Mouse (Mus musculus): ENCODE results near the gene Tyw3. TPM values are rescaled to one million over a fixed set of nuclear protein-coding genes. Genes with fewer than 3 reads are reported as not detected.
A peak's percentile ranks its signal among the peaks of the same experiment; 100 is the strongest.

The Tyw3 gene
- polyA plus RNA-seq, 1 experiment, result 2.9 TPM

DNA sequence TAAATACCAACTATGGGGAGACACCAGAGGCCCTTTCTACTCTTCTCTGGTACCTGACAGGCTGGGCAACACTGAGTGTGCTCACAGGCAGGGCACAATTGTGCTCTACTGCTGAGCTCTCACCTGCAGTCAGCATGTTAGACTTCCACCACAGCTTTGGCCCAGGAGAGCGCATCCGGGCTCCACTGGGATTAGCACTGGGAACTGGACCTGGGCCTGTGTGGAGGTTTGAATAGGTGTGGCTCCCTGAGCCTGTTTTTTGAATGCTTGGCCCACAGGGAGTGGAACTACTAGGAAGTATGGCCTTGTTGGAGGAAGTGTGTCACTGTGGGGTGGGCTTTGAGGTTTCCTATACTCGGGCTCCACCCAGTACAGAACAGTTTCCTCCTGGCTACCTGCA lies 5.3 kb downstream of the Tyw3 start:
- Histone ChIP-seq H3ac (ENCODE audit: control insufficient read depth, insufficient read length) (no peak overlapping the region), H3K4me2 (ENCODE audit: low read depth) (no peak overlapping the region), H3K4me3 (no peak overlapping the region), H3K36me3 (ENCODE audit: control insufficient read depth, insufficient read depth) (no peaks in the 10 kb centered on the region), H3K27me3 (ENCODE audit: control insufficient read depth, insufficient read depth, insufficient read length) (no peaks in the 10 kb centered on the region), H3K79me2 (ENCODE audit: control insufficient read depth, insufficient read depth) (no peaks in the 10 kb centered on the region)
- TF ChIP-seq USF1 (IDR thresholded peaks at IDR 0.05; ENCODE audit: low read depth) (no peak), REST (IDR thresholded peaks at IDR 0.05; ENCODE audit: insufficient read depth, insufficient read length) (no peak), POLR2AphosphoS2 (IDR thresholded peaks at IDR 0.05; ENCODE audit: insufficient read length, low read depth) (no peak), E2F4 (IDR thresholded peaks at IDR 0.05; ENCODE audit: insufficient read depth) (no peak), SRF (IDR thresholded peaks at IDR 0.05; ENCODE audit: control insufficient read depth, insufficient read length, low read depth) (no peak), CEBPB (IDR thresholded peaks at IDR 0.05; ENCODE audit: insufficient read depth, poor library complexity, severe bottlenecking) (no peak), TCF12 (IDR thresholded peaks at IDR 0.05; ENCODE audit: insufficient read depth, poor library complexity, severe bottlenecking) (no peak), MAX (IDR thresholded peaks at IDR 0.05; ENCODE audit: low read depth) (no peak), POLR2A (IDR thresholded peaks at IDR 0.05; ENCODE audit: insufficient read length, low read depth) (no peak), MYOG (IDR thresholded peaks at IDR 0.05; ENCODE audit: control insufficient read depth in 1 of 3, insufficient read depth in 1 of 3, insufficient read length in 2 of 3, low read depth in 2 of 3) (no peak), TCF3 (IDR thresholded peaks at IDR 0.05; ENCODE audit: insufficient read length, low read depth) (no peak), MYOD1 (IDR thresholded peaks at IDR 0.05; ENCODE audit: control insufficient read depth in 1 of 3, insufficient read length in 2 of 3, low read depth in 2 of 3) (no peak)

DNA sequence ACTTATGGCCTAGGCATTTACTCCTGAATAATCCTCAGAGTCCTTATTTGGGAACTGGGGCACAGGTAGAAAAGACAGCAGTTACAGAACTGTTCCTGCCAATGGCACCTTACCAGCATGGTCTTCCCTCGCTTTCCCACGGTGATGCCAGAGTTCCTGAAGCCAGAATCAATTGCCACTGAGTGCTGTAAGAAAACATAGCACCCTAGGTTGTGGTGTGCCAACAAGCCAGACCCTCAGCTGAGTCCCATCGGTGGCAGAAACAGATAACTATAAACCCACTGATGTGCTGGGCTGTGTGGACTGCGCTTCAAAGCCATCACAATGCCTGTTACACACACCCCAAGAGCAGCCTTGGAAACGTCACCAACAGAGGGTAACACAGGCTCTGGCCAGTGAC lies 5.9 kb downstream of the Tyw3 start:
- Histone ChIP-seq H3ac (ENCODE audit: control insufficient read depth, insufficient read length) (no peak overlapping the region), H3K27me3 (ENCODE audit: control insufficient read depth, insufficient read depth, insufficient read length) (no peaks in the 10 kb centered on the region), H3K4me2 (ENCODE audit: low read depth) (no peak overlapping the region), H3K36me3 (ENCODE audit: control insufficient read depth, insufficient read depth) (no peaks in the 10 kb centered on the region), H3K4me3 (no peak overlapping the region), H3K79me2 (ENCODE audit: control insufficient read depth, insufficient read depth) (no peaks in the 10 kb centered on the region)
- no peak for TF ChIP-seq CEBPB (IDR thresholded peaks at IDR 0.05; ENCODE audit: insufficient read depth, poor library complexity, severe bottlenecking)

DNA sequence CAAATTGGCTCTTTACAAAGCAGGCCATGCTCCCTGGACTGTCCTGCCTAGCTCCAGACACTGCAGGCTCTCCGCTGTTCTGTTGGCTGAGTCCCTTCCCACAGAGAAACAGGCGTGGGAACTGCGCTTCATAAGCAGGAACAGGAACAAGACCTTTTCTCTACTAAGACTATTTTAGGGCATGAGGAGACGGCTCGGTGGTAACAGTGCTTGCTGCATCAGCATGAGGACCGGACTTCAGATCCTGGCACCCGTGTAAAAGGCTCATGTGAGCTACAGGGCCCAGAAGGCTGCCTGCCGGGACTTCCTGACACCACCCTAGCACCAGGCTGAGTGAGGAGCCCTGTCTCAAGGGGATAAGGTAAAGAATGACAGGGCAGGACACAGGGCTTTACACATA lies 12.6 kb downstream of the Tyw3 start:
- no peaks in the 10 kb centered on the region for H3K36me3 ChIP-seq (ENCODE audit: control insufficient read depth, insufficient read depth)
- H3K4me3 ChIP-seq, result no peak overlapping the region
- TF ChIP-seq MAX (IDR thresholded peaks at IDR 0.05; ENCODE audit: low read depth), result no peak
- no peak for TF ChIP-seq POLR2A (IDR thresholded peaks at IDR 0.05; ENCODE audit: insufficient read length, low read depth)
- no peak for TF ChIP-seq E2F4 (IDR thresholded peaks at IDR 0.05; ENCODE audit: insufficient read depth)
- TF ChIP-seq CEBPB (IDR thresholded peaks at IDR 0.05; ENCODE audit: insufficient read depth, poor library complexity, severe bottlenecking), result no peak
- TF ChIP-seq REST (IDR thresholded peaks at IDR 0.05; ENCODE audit: insufficient read depth, insufficient read length), result no peak
- TF ChIP-seq SRF (IDR thresholded peaks at IDR 0.05; ENCODE audit: control insufficient read depth, insufficient read length, low read depth), result no peak
- no peak for TF ChIP-seq MYOG (IDR thresholded peaks at IDR 0.05; ENCODE audit: control insufficient read depth in 1 of 3, insufficient read depth in 1 of 3, insufficient read length in 2 of 3, low read depth in 2 of 3)
- no peak for TF ChIP-seq USF1 (IDR thresholded peaks at IDR 0.05; ENCODE audit: low read depth)
- TF ChIP-seq TCF12 (IDR thresholded peaks at IDR 0.05; ENCODE audit: insufficient read depth, poor library complexity, severe bottlenecking), result no peak
- no peak for TF ChIP-seq TCF3 (IDR thresholded peaks at IDR 0.05; ENCODE audit: insufficient read length, low read depth)
- no peak for TF ChIP-seq POLR2AphosphoS2 (IDR thresholded peaks at IDR 0.05; ENCODE audit: insufficient read length, low read depth)
- TF ChIP-seq MYOD1 (IDR thresholded peaks at IDR 0.05; ENCODE audit: control insufficient read depth in 1 of 3, insufficient read length in 2 of 3, low read depth in 2 of 3), result no peak
- no peak overlapping the region for H3ac ChIP-seq (ENCODE audit: control insufficient read depth, insufficient read length)
- H3K27me3 ChIP-seq (ENCODE audit: control insufficient read depth, insufficient read depth, insufficient read length), result no peaks in the 10 kb centered on the region
- no peak overlapping the region for H3K4me2 ChIP-seq (ENCODE audit: low read depth)
- H3K79me2 ChIP-seq (ENCODE audit: control insufficient read depth, insufficient read depth), result no peaks in the 10 kb centered on the region

DNA sequence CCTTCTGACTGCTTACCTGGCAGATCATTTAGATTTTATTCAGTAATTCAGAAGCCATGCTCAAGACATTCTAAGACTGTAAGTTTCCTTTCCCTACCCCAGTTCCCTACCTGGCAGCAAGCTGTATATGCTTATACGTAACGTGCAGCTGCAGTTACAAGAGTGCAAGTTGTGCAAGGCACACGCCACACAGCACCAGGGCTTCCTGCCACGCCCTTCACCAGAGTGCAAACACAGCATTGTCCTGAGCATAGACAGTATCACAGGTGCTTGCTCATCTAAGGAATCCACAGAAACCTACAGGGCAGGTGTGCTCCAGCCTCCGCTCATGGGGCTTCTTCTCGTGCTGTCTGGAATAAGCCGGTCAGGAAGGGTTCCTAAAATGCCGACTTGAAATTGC lies 19.0 kb downstream of the Tyw3 start:
- TF ChIP-seq TCF12 (IDR thresholded peaks at IDR 0.05; ENCODE audit: insufficient read depth, poor library complexity, severe bottlenecking) (no peak), SRF (IDR thresholded peaks at IDR 0.05; ENCODE audit: control insufficient read depth, insufficient read length, low read depth) (no peak), POLR2A (IDR thresholded peaks at IDR 0.05; ENCODE audit: insufficient read length, low read depth) (no peak), MYOG (IDR thresholded peaks at IDR 0.05; ENCODE audit: control insufficient read depth in 1 of 3, insufficient read depth in 1 of 3, insufficient read length in 2 of 3, low read depth in 2 of 3) (no peak), TCF3 (IDR thresholded peaks at IDR 0.05; ENCODE audit: insufficient read length, low read depth) (no peak)

DNA sequence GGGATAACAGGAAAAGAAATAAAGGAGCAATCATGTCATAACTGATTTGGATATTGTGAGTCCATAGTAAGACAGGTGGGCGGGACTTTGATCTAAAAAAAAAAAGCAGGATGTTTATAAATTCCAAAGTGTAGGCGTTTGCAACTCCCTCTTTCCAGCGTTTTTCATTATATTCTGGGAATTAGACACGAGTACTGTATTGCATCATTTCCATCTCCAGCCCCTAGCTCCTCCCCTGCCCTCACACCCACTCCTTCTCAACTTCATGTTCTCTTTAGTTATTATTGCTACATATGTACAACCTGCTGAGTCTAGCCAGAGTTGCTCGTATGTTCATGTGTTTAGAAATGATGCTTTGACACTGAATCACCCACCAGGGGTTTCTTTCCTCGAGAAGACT lies 23.2 kb downstream of the Tyw3 start:
- Histone ChIP-seq H3K79me2 (ENCODE audit: control insufficient read depth, insufficient read depth) (no peaks in the 10 kb centered on the region), H3ac (ENCODE audit: control insufficient read depth, insufficient read length) (no peak overlapping the region), H3K4me3 (no peak overlapping the region), H3K36me3 (ENCODE audit: control insufficient read depth, insufficient read depth) (no peaks in the 10 kb centered on the region), H3K4me2 (ENCODE audit: low read depth) (peak overlapping the region; percentile 19), H3K27me3 (ENCODE audit: control insufficient read depth, insufficient read depth, insufficient read length) (no peaks in the 10 kb centered on the region)
- no peak for TF ChIP-seq TCF12 (IDR thresholded peaks at IDR 0.05; ENCODE audit: insufficient read depth, poor library complexity, severe bottlenecking)
- peak; percentile 75; the same call in 1 of the 2 replicates for TF ChIP-seq CEBPB (IDR thresholded peaks at IDR 0.05; ENCODE audit: insufficient read depth, poor library complexity, severe bottlenecking)

More for the DNA sequence above, 19.0 kb downstream of the Tyw3 start:
- Histone ChIP-seq H3K4me2 (ENCODE audit: low read depth) (no peak overlapping the region), H3ac (ENCODE audit: control insufficient read depth, insufficient read length) (no peak overlapping the region), H3K4me3 (no peak overlapping the region), H3K36me3 (ENCODE audit: control insufficient read depth, insufficient read depth) (no peaks in the 10 kb centered on the region), H3K79me2 (ENCODE audit: control insufficient read depth, insufficient read depth) (no peaks in the 10 kb centered on the region), H3K27me3 (ENCODE audit: control insufficient read depth, insufficient read depth, insufficient read length) (no peaks in the 10 kb centered on the region)

All from myocyte (in vitro differentiated cells).